Mouse (Mus musculus) stomach, postnatal 0 days (tissue): Measurements from ENCODE around the gene Runx2.

ENCODE experiments used
- CTCF ChIP-seq: IDR thresholded peaks from 2 replicates; pipeline ENCODE4 v1.5.1; 2016; ENCODE audit warnings: antibody characterized with exemption, low read depth, mild to moderate bottlenecking, moderate library complexity
- EP300 ChIP-seq: optimal IDR thresholded peaks from 2 replicates; pipeline ENCODE3; 2016; ENCODE audit warnings: antibody characterized with exemption

- TF ChIP-seq CTCF (no peak), EP300 (no peak)
Observed at GRCm38 (mm10) chr17:44821940-44822339, 7.3 kb upstream of the Runx2 start.
